ENCODE assay signal across 8 mouse cellular contexts in genomic region chr13:3694599-3695343, GRCm38 (mm10).
A peak's percentile ranks its signal among the peaks of the same experiment; 100 is the strongest.
DNase-seq lines count a peak whose midpoint lies in the region; ATAC-seq lines count a peak whose summit lies in the region.

No protein-coding gene starts in this region.

- no peaks in the 10 kb centered on the region for H3K27me3 ChIP-seq in midbrain, embryonic 14.5 days (ENCODE audit: control insufficient read depth, insufficient read depth, low read length)

- no peak overlapping the region for H3K4me2 ChIP-seq in midbrain, embryonic 14.5 days (ENCODE audit: low read length)

- WGBS in midbrain, embryonic 14.5 days, result 14% methylated on average over 11 of the region's 11 CpGs

- DNase-seq in urinary bladder, postnatal 14 days (ENCODE audit: low spot score), result peak; percentile 47
- no peak for DNase-seq in urinary bladder, adult 2 months (ENCODE audit: low spot score)
- DNase-seq in heart, adult 9 months (ENCODE audit: low spot score in 2 of 2), result peak; percentile 32 to 40
- peak; percentile 75 to 88 for DNase-seq in kidney, postnatal 36 days
- peak; percentile 4 for DNase-seq in midbrain, embryonic 14.5 days
- DNase-seq in cerebellum, postnatal 36 days, result no peak
- no peak for DNase-seq in left cerebral cortex, postnatal 4 days

- no peak overlapping the region for H3K9ac ChIP-seq in midbrain, embryonic 14.5 days (replicated peaks; ENCODE audit: low read length)

- H3K36me3 ChIP-seq in midbrain, embryonic 14.5 days (ENCODE audit: control insufficient read depth, insufficient read depth, low read length), result no peaks in the 10 kb centered on the region

- intact Hi-C loops in left cerebral cortex, postnatal 4 days (cut with DNase I), result no loop called here

- H3K9me3 ChIP-seq in midbrain, embryonic 14.5 days (ENCODE audit: control insufficient read depth, low read length), result no peaks in the 10 kb centered on the region

- H3K27ac ChIP-seq in midbrain, embryonic 14.5 days (replicated peaks; ENCODE audit: low read depth, low read length), result no peak overlapping the region

- ATAC-seq in midbrain, embryonic 14.5 days (ENCODE audit: low FRiP score, low TSS enrichment), result no peak; the same call in 1 of the 2 replicates
- no peak for ATAC-seq in megakaryocyte-erythroid progenitor cell, adult 5-6 weeks (replicated peaks; ENCODE audit: low FRiP score, low TSS enrichment, poor library complexity, severe bottlenecking)

- no peak overlapping the region for H3K4me3 ChIP-seq in midbrain, embryonic 14.5 days (replicated peaks; ENCODE audit: low read depth, low read length)

- H3K4me1 ChIP-seq in midbrain, embryonic 14.5 days (ENCODE audit: control insufficient read depth, insufficient read depth, low read length), result no peaks in the 10 kb centered on the region

Comparison
In these comparisons a context has a peak if more than half of its experiments do, and no peak if none do; other contexts are left out.
1. DNase-seq: peak in urinary bladder, postnatal 14 days (single experiment), heart, adult 9 months (2 of 2), kidney, postnatal 36 days (2 of 2) and midbrain, embryonic 14.5 days (single experiment); none in urinary bladder, adult 2 months (single experiment), cerebellum, postnatal 36 days (0 of 2) and left cerebral cortex, postnatal 4 days (single experiment).